Comparison of ENCODE assay signal across 8 mouse cellular contexts in genomic region chr2:91984439-91984838, GRCm38 (mm10). TPM values are rescaled to one million over a fixed set of nuclear protein-coding genes. Genes with fewer than 3 reads are reported as not detected.
DNase-seq lines count a peak whose midpoint lies in the region; ATAC-seq lines count a peak whose summit lies in the region.
"Had no signal": no experiment of that assay in that cellular context is flagged by ENCODE, and none has a peak within 500 bp of the region (broad histone marks: within the 10 kb centered on the region; RNA-seq: fewer than 3 reads in every experiment).

No protein-coding gene starts in this region.

- no peaks in the 10 kb centered on the region for H3K36me3 ChIP-seq in embryonic facial prominence, embryonic 10.5 days (replicated peaks)
- peaks cover 10% of the 10 kb centered on the region; the same call in 1 of the 2 replicates for H3K36me3 ChIP-seq in stomach, embryonic 16.5 days (ENCODE audit: control insufficient read depth, insufficient read depth, low read length)

- H3K9me3 ChIP-seq in embryonic facial prominence, embryonic 10.5 days, result no peaks in the 10 kb centered on the region
- no peaks in the 10 kb centered on the region for H3K9me3 ChIP-seq in stomach, embryonic 16.5 days (replicated peaks; ENCODE audit: control insufficient read depth, low read length)

- 1% methylated on average over 12 of the region's 13 CpGs for WGBS in embryonic facial prominence, embryonic 10.5 days
- WGBS in large intestine, adult 2 months, result 20% methylated on average over 11 of the region's 13 CpGs
- 6% methylated on average over 10 of the region's 13 CpGs for WGBS in stomach, embryonic 16.5 days

- DNase-seq in T-cell, adult 2 months (ENCODE audit: low spot score), result peak; percentile 87
- peak; percentile 90 for DNase-seq in embryonic facial prominence, embryonic 10.5 days (ENCODE audit: low spot score)
- peak; percentile 45 for DNase-seq in heart, postnatal 25 days (ENCODE audit: low spot score)
- DNase-seq in large intestine, adult 2 months (ENCODE audit: low read depth, low spot score), result peak; percentile 77
- DNase-seq in frontal cortex, postnatal 36 days (ENCODE audit: low spot score in 2 of 2), result no peak

- intact Hi-C loops in heart, postnatal 25 days (cut with DNase I), result loop anchor here (10.0 kb wide), 1 partner anchor 200 kb away; no protein-coding TSS in a partner anchor

- peaks cover 12% of the 10 kb centered on the region for H3K27me3 ChIP-seq in embryonic facial prominence, embryonic 10.5 days (replicated peaks; ENCODE audit: low read depth, poor library complexity, severe bottlenecking)
- H3K27me3 ChIP-seq in stomach, embryonic 16.5 days (ENCODE audit: control insufficient read depth, insufficient read depth, low read length), result no peaks in the 10 kb centered on the region

- peak overlapping the region; percentile 85 for H3K27ac ChIP-seq in embryonic facial prominence, embryonic 10.5 days (replicated peaks)
- peak overlapping the region; percentile 74 for H3K27ac ChIP-seq in stomach, embryonic 16.5 days (ENCODE audit: low read length)

- ATAC-seq in megakaryocyte-erythroid progenitor cell, adult 5-6 weeks (replicated peaks; ENCODE audit: low FRiP score, low TSS enrichment, poor library complexity, severe bottlenecking), result peak; percentile 89
- ATAC-seq in stomach, embryonic 16.5 days (ENCODE audit: insufficient read depth, low FRiP score), result peak; percentile 93

- peak overlapping the region; percentile 34 for H3K4me3 ChIP-seq in embryonic facial prominence, embryonic 10.5 days
- H3K4me3 ChIP-seq in stomach, embryonic 16.5 days (replicated peaks; ENCODE audit: low read length), result peak overlapping the region; percentile 14; the same call in 1 of the 2 replicates
- H3K4me3 ChIP-seq: myocyte had no signal

- H3K4me1 ChIP-seq in embryonic facial prominence, embryonic 10.5 days, result peaks cover 62% of the 10 kb centered on the region
- peaks cover 17% of the 10 kb centered on the region for H3K4me1 ChIP-seq in stomach, embryonic 16.5 days (ENCODE audit: control insufficient read depth, insufficient read depth, low read length)

- peak overlapping the region; percentile 39 for H3K4me2 ChIP-seq in stomach, embryonic 16.5 days (ENCODE audit: low read depth, low read length)

- peak overlapping the region; percentile 70 for H3K9ac ChIP-seq in stomach, embryonic 16.5 days (ENCODE audit: low read length)

RNA-seq across cellular contexts. Expression of gene Dgkz, which starts 8.8 kb away (rescaled TPM):
- polyA plus RNA-seq in embryonic facial prominence, embryonic 10.5 days (2016; fragmentation: Nextera tagmentation; extraction: Ambion mirVana), result 42.1 and 45.0 TPM in 2 replicates
- total RNA-seq in heart, postnatal 25 days (2021), result 10 to 100 TPM; 37.7 to 46.9 TPM
- 204 and 245 TPM in 2 replicates for polyA plus RNA-seq in large intestine, adult 2 months (2012; rRNA removed)
- total RNA-seq in megakaryocyte-erythroid progenitor cell, adult 5-6 weeks (2014; fragmentation: Nextera tagmentation), result 172 and 204 TPM in 2 replicates
- 44.4 and 60.2 TPM in 2 replicates for total RNA-seq in megakaryocyte-erythroid progenitor cell, adult 5-6 weeks (2017)
- 34.9 and 38.3 TPM in 2 replicates for polyA plus RNA-seq in stomach, embryonic 16.5 days (2015; fragmentation: Nextera tagmentation; extraction: Ambion mirVana)

RNA-seq across cellular contexts. Expression of gene Gm9821, which starts 38.9 kb away (rescaled TPM):
- polyA plus RNA-seq in embryonic facial prominence, embryonic 10.5 days (2016; fragmentation: Nextera tagmentation; extraction: Ambion mirVana), result 0.23 and 0.41 TPM in 2 replicates
- total RNA-seq in heart, postnatal 25 days (2021), result not detected
- not detected in 2 replicates for polyA plus RNA-seq in large intestine, adult 2 months (2012; rRNA removed)
- not detected in 2 replicates for total RNA-seq in megakaryocyte-erythroid progenitor cell, adult 5-6 weeks (2014; fragmentation: Nextera tagmentation)
- total RNA-seq in megakaryocyte-erythroid progenitor cell, adult 5-6 weeks (2017), result 0.33 and 1.5 TPM in 2 replicates
- 0.83 and 0.91 TPM in 2 replicates for polyA plus RNA-seq in stomach, embryonic 16.5 days (2015; fragmentation: Nextera tagmentation; extraction: Ambion mirVana)

RNA-seq across cellular contexts. Expression of gene Creb3l1, which starts 39.9 kb away (rescaled TPM):
- 0.93 and 1.0 TPM in 2 replicates for polyA plus RNA-seq in embryonic facial prominence, embryonic 10.5 days (2016; fragmentation: Nextera tagmentation; extraction: Ambion mirVana)
- 1 to 10 TPM; 4.5 to 6.8 TPM for total RNA-seq in heart, postnatal 25 days (2021)
- polyA plus RNA-seq in large intestine, adult 2 months (2012; rRNA removed), result 15.6 and 19.3 TPM in 2 replicates
- 0.33 TPM in 1 of 2 replicates, not detected in the other for total RNA-seq in megakaryocyte-erythroid progenitor cell, adult 5-6 weeks (2014; fragmentation: Nextera tagmentation)
- 0.38 TPM in 1 of 2 replicates, not detected in the other for total RNA-seq in megakaryocyte-erythroid progenitor cell, adult 5-6 weeks (2017)
- polyA plus RNA-seq in stomach, embryonic 16.5 days (2015; fragmentation: Nextera tagmentation; extraction: Ambion mirVana), result 21.7 and 24.5 TPM in 2 replicates

RNA-seq across cellular contexts. Expression of gene Mdk, which starts 52.3 kb away (rescaled TPM):
- polyA plus RNA-seq in embryonic facial prominence, embryonic 10.5 days (2016; fragmentation: Nextera tagmentation; extraction: Ambion mirVana), result 2,212 and 2,218 TPM in 2 replicates
- total RNA-seq in heart, postnatal 25 days (2021), result 1 to 10 TPM; 4.4 TPM
- polyA plus RNA-seq in large intestine, adult 2 months (2012; rRNA removed), result 5.8 and 7.8 TPM in 2 replicates
- total RNA-seq in megakaryocyte-erythroid progenitor cell, adult 5-6 weeks (2014; fragmentation: Nextera tagmentation), result 2.1 TPM in 1 of 2 replicates, not detected in the other
- total RNA-seq in megakaryocyte-erythroid progenitor cell, adult 5-6 weeks (2017), result 0.75 TPM in 1 of 2 replicates, not detected in the other
- 458 and 550 TPM in 2 replicates for polyA plus RNA-seq in stomach, embryonic 16.5 days (2015; fragmentation: Nextera tagmentation; extraction: Ambion mirVana)

RNA-seq across cellular contexts. Expression of gene Chrm4, which starts 57.4 kb away (rescaled TPM):
- polyA plus RNA-seq in embryonic facial prominence, embryonic 10.5 days (2016; fragmentation: Nextera tagmentation; extraction: Ambion mirVana), result 0.74 and 1.4 TPM in 2 replicates
- total RNA-seq in heart, postnatal 25 days (2021), result not detected
- polyA plus RNA-seq in large intestine, adult 2 months (2012; rRNA removed), result 3.1 and 4.8 TPM in 2 replicates
- total RNA-seq in megakaryocyte-erythroid progenitor cell, adult 5-6 weeks (2014; fragmentation: Nextera tagmentation), result 0.94 TPM in 1 of 2 replicates, not detected in the other
- not detected in 2 replicates for total RNA-seq in megakaryocyte-erythroid progenitor cell, adult 5-6 weeks (2017)
- 0.27 and 0.31 TPM in 2 replicates for polyA plus RNA-seq in stomach, embryonic 16.5 days (2015; fragmentation: Nextera tagmentation; extraction: Ambion mirVana)

Comparison
In these comparisons a context has a peak if more than half of its experiments do, and no peak if none do; other contexts are left out.
1. DNase-seq: peak in T-cell, adult 2 months (single experiment), embryonic facial prominence, embryonic 10.5 days (single experiment), heart, postnatal 25 days (single experiment) and large intestine, adult 2 months (single experiment); none in frontal cortex, postnatal 36 days (0 of 2).